Mouse (Mus musculus) spleen, postnatal 36 days (tissue): ENCODE measurements around the gene Tmem164.
A peak's percentile ranks its signal among the peaks of the same experiment; 100 is the strongest.

Experiments used
- DNase-seq, 2 experiments: peaks; one replicate each; pipeline ENCODE4 v3.0.0; 2022; ENCODE audit warnings: low spot score in 2 of 2, mixed read lengths in 1 of 2

Tmem164 gene

DNA sequence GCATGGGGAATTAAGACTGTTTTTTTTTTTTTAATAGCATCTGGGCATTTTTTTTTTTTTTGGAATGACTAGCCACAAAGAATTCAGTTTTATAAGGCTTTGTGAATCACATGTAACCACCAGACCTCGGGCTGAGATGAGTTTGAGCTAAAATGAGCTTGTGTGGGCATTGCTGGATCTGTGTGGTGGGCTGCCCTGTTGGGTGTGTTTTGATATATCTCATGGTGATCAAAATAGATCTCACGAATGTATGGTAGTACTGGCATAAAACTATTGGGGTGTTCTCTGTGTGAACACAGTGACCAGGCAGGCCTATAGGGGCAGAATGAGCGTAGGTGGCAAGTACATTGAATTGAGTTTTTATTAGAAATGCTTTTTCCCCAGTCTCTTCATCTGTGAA, 67.4 kb downstream of the Tmem164 start:
- DNase-seq = no peak

DNA sequence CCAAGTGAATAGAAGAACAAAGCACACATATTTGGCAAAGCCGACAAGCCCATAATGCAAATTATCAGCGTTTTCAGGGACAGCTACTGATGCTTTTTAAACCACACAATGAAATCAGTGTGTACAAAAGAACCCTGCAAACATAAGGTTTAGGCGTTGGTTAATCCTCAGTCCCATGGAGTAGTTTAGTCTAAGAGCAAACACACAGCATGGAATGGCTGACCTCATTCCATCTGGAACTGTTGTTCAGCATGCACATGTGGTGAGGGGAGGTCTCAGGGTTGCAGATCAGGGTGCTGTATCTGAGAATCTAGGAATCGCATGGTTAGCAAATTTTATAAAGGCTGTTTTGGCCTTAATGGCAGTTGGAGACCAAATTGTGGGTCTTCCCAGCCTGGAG, 69.6 kb downstream of the Tmem164 start:
- DNase-seq = no peak

- DNase-seq = no peak
Observed at GRCm38 (mm10) chrX:142755542-142755941, 74.3 kb downstream of the Tmem164 start.

GRCm38 (mm10) chrX:142760415-142760814, 79.2 kb downstream of the Tmem164 start:
- DNase-seq = no peak

DNA sequence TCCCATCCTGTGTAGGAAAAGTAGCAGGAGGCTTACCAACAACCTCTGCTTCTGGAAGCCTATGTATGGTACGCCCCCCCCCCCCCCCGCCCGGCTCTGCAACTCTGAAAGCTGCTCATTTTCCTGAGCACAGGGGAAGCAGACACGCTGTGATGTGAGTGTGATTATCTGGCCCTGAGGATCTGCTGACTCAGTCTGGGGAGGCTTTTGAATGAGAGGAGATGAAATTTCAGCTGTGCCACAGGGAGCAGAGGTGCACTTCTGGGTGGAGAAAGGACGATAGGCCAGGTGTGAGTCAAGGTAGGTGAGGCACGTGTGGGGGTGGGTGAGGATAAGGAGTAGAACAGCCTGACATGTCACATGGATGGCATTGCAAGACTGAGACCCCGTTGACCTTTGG, 82.1 kb downstream of the Tmem164 start:
- no peak for DNase-seq

- no peak for DNase-seq
Observed at GRCm38 (mm10) chrX:142769698-142770097, 88.5 kb downstream of the Tmem164 start.

GRCm38 (mm10) chrX:142773658-142774057, 92.5 kb downstream of the Tmem164 start:
- DNase-seq = no peak

DNA sequence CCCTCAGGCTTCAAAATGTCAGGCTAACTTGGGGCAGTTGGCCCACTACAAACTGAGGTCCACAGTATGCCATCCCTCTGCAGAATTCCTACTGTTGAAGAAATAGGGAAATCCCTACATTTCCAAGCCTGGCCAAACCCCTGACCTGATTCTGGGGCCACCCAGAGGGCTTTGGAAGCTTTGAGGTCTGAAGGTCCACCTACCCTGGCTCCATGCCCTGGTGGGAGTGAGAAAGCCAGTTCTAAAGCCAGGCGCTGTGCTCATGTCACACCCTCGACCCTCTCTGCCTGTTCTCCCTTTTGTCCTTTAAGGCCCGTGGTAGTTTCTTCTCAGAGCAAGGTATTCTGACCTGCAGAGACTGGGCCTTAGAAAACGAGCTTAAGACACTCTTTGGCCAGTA, 94.9 kb downstream of the Tmem164 start:
- no peak for DNase-seq

- peak in 1 of 2 experiments; percentile 26 for DNase-seq
Observed at GRCm38 (mm10) chrX:142778638-142779037, 97.4 kb downstream of the Tmem164 start.

- no peak for DNase-seq
Observed at GRCm38 (mm10) chrX:142786160-142787052, 105.2 kb downstream of the Tmem164 start.

GRCm38 (mm10) chrX:142792185-142792584, 111.0 kb downstream of the Tmem164 start:
- no peak for DNase-seq

DNA sequence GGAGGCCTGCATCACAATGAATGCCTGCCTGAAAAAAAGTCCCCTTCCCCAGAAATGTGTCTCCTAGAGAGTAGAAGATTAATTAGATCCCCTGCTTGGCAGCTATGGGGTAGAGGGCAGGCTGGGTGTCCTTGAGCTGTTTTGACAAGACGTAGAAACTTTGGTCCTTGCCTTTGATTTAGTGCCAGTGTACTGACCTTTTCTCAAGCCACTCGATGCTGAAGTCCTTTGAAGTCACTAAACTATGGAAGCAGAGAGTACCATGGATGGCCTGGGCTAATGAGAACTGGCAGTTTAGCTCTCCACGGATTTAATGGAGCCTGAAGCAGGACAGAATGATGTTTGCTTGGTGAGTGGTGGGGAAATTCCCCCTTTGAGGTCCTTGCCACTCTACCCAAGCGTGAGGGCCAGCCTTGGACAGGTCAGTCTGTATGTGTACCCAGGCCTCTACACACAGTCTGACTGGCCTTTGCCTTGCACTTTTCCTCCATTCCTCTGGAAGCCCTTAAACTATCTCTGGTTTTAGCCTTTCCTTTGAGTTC, 112.9 kb downstream of the Tmem164 start:
- DNase-seq = no peak

DNA sequence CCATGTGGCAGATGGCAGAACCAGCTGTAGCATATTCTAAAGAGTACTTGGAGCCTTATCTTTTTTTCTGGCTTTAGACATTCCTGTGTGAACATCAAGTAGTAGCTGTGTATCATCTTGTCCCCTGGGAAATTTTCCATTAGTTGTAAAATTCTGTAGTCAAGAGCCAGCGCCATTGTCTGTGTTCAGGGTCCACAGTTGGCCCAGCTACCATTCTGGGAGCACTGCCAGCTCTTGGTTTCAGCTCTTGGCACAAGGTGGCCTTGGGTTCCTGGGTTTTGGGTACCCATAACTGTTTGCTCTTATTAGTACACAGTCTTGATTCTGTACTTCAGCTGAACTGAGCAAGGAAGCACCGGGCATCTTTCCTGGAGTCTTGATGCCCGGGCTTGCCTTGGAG, 123.4 kb downstream of the Tmem164 start:
- no peak for DNase-seq

DNA sequence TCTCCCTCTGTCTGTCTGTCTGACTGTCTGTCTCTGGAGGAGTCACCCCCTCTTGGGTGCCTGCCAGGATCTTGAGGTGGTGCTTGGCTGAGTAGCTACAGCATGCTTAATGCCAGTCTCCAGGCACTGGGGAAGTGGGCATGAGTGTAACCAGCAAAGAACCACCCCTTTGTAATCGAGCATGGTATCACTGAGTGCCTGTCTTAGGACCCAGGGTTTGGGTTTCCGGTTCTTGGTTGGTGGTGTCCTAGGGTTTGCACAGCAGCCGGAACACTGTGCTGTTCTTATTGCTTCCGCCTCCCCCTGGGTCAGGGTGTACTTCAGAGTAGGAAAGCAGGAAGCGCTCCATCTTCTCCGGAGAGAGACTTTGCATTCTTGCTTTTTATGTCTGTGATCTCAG, 124.9 kb downstream of the Tmem164 start:
- DNase-seq = no peak

GRCm38 (mm10) chrX:142806620-142807061, 125.4 kb downstream of the Tmem164 start:
- no peak for DNase-seq

GRCm38 (mm10) chrX:142808411-142808810, 127.2 kb downstream of the Tmem164 start:
- peak; percentile 22 to 35 for DNase-seq

GRCm38 (mm10) chrX:142813146-142813545, 131.9 kb downstream of the Tmem164 start:
- no peak for DNase-seq

DNA sequence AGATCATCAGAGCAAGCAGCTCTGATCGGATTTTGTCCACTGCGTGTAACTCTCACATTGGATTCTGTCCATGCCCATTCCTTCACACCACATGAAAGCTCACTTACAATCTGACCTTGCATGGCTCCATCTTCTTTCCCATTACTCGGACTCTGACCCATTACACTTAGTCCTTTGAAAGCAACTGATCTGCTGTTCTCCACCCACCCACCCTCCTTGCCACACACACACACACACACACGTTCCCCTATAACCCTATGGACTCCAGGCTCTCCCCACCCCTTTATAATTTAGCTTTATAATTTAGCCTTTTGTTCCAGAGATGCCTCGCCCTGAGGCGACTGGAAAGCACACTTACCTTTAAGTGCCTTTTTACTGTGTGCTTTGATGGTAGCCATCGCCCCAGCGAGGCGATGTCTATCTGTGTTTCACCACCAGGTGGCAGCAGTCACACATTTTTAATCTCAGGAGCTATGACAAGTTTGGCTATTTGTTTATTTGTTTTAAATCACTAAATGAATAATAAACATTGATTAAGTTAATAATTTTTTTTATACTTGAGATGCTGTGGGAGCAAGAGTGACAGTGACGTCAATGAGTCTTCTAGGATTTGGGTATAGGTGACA, 137.0 kb downstream of the Tmem164 start:
- DNase-seq = peak in 1 of 2 experiments; percentile 19

GRCm38 (mm10) chrX:142821239-142821638, 140.0 kb downstream of the Tmem164 start:
- DNase-seq = no peak

DNA sequence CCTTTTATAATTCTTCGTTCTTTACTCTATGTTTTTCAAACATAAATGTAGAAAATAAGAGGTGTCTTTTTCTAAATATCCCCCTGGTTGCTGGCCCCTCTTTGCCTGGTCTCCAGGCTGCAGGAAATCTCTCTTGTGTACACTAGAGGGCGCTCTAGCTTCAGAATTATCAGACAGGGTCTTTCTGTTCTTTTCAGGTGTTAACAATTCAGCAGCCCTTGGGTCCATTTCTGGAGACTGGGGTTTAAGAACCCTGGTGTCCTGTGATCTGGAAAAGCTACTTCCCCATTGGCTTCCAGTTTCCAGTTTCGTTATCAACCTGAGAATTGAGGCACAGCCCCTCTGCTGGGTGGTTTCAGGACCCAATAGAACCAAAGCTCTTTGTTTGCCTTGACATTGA, 140.6 kb downstream of the Tmem164 start:
- DNase-seq = peak in 1 of 2 experiments; percentile 4

DNA sequence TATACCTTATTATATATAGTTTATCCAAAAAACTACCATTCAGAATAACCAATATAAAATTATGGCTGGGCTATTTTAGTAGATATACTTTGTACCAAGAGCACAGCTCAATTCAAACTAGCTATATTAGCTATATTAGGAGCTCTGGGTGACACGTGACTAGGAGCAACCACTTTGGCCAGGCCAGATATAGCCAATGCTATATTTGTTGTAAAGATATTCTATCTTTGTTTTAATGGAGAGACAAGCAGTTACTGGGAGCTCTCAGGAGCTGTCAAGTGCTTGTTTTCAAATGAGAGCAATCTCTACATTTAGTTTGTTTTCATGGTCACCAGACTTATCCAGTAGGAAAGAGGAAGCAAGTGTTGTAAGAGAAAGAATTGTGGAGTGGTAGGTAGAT, 144.1 kb downstream of the Tmem164 start:
- no peak for DNase-seq

- DNase-seq = no peak
Observed at GRCm38 (mm10) chrX:142827644-142828043, 146.4 kb downstream of the Tmem164 start.
